In the genomic region with DNA sequence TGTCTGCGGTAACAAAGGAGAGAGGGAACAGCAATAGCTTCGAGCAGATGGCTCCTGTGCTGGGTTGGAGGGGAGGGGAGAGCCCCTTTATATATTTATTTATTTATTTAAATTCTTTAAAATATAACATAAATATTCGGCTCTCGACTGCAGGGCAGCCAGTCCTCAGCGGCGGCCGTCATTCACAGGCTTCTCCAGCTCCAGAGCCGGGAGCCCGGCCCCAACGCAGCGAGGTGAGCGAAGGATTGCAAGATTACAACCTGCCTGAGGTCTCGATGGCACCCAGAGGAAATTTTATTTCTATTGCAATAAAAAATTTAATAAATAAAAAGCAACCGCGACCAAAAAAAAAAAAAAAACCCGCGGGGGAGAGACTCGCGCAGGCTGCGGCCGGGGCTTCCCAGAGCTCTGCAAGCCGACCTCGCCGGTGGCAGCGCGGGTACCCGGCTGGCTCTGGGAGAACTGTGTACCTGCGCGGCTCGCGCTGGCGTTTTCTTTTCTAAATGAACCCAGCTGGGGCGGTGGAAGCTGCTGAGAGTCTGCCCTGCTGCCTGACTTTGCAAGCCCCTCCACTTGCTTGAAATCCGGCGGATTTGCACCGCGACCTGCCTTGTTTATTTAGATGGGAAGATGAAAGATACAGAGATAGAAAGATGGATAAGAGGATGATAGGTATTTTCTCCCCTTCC, we compare ENCODE assay signal across 8 mouse cellular contexts. TPM values are rescaled to one million over a fixed set of nuclear protein-coding genes. Genes with fewer than 3 reads are reported as not detected.
DNase-seq lines count a peak whose midpoint lies in the region; ATAC-seq and TF ChIP-seq lines count a peak whose summit lies in the region.
"Had no signal": no experiment of that assay in that cellular context is flagged by ENCODE, and none has a peak within 500 bp of the region (broad histone marks: within the 10 kb centered on the region; RNA-seq: fewer than 3 reads in every experiment).

No protein-coding gene starts in this region.

- H3K27me3 ChIP-seq in lung, postnatal 0 days (replicated peaks; ENCODE audit: insufficient read depth, low read length): peaks cover 46% of the 10 kb centered on the region
- no peaks in the 10 kb centered on the region for H3K27me3 ChIP-seq in forebrain, embryonic 13.5 days
- H3K27me3 ChIP-seq in midbrain, embryonic 11.5 days (ENCODE audit: control insufficient read depth, insufficient read depth, low read length): peaks cover 7% of the 10 kb centered on the region

- no peaks in the 10 kb centered on the region for H3K9me3 ChIP-seq in lung, postnatal 0 days (ENCODE audit: low read length)
- no peaks in the 10 kb centered on the region for H3K9me3 ChIP-seq in forebrain, embryonic 13.5 days (replicated peaks)
- H3K9me3 ChIP-seq in midbrain, embryonic 11.5 days (ENCODE audit: control insufficient read depth, low read length): no peaks in the 10 kb centered on the region

- H3K36me3 ChIP-seq in lung, postnatal 0 days (ENCODE audit: insufficient read depth, low read length): no peaks in the 10 kb centered on the region
- H3K36me3 ChIP-seq in forebrain, embryonic 13.5 days (ENCODE audit: poor library complexity, severe bottlenecking): no peaks in the 10 kb centered on the region
- H3K36me3 ChIP-seq in midbrain, embryonic 11.5 days (ENCODE audit: control insufficient read depth, insufficient read depth, low read length): no peaks in the 10 kb centered on the region

- WGBS in lung, postnatal 0 days: 5% methylated on average over 36 of the region's 37 CpGs
- WGBS in forebrain, embryonic 13.5 days: 1% methylated on average over 37 of the region's 37 CpGs
- 4% methylated on average over 37 of the region's 37 CpGs for WGBS in midbrain, embryonic 11.5 days

- H3K4me1 ChIP-seq in lung, postnatal 0 days (ENCODE audit: insufficient read depth, low read depth, low read length): 0 out of 2 replicates have a peak, but pooled peaks cover 4% of the 10 kb centered on the region
- H3K4me1 ChIP-seq in forebrain, embryonic 13.5 days: peaks cover 71% of the 10 kb centered on the region
- peaks cover 22% of the 10 kb centered on the region for H3K4me1 ChIP-seq in midbrain, embryonic 11.5 days (ENCODE audit: control insufficient read depth, insufficient read depth, low read length)

- no peak for DNase-seq in lung, postnatal 0 days (ENCODE audit: low spot score)
- no peak for DNase-seq in lung, postnatal 10 days
- DNase-seq in midbrain, embryonic 11.5 days (ENCODE audit: low spot score, missing footprints): peak; percentile 93
- DNase-seq in thymus, postnatal 36 days: peak; percentile 73 to 78
- DNase-seq in cerebellum, adult 9-10 months: no peak
- no peak for DNase-seq in layer of hippocampus, postnatal 10 days (ENCODE audit: low spot score in 2 of 2)

- H3K9ac ChIP-seq in lung, postnatal 0 days (replicated peaks; ENCODE audit: low read depth): no peak overlapping the region
- peak overlapping the region; percentile 100 for H3K9ac ChIP-seq in forebrain, embryonic 13.5 days
- H3K9ac ChIP-seq in midbrain, embryonic 11.5 days (ENCODE audit: low read length): peak overlapping the region; percentile 97

- H3K4me3 ChIP-seq in lung, postnatal 0 days (ENCODE audit: low read depth, low read length): peak overlapping the region; percentile 54
- H3K4me3 ChIP-seq in forebrain, embryonic 13.5 days: peak overlapping the region; percentile 99
- peak overlapping the region; percentile 94 for H3K4me3 ChIP-seq in midbrain, embryonic 11.5 days (ENCODE audit: low read depth, low read length)
- H3K4me3 ChIP-seq: myocyte had no signal

- no peak overlapping the region for H3K27ac ChIP-seq in lung, postnatal 0 days (ENCODE audit: low read length)
- peak overlapping the region; percentile 99 for H3K27ac ChIP-seq in forebrain, embryonic 13.5 days
- H3K27ac ChIP-seq in midbrain, embryonic 11.5 days (ENCODE audit: low read depth, low read length): no peak overlapping the region

- no peak for ATAC-seq in lung, postnatal 0 days
- no peak for ATAC-seq in forebrain, embryonic 13.5 days
- ATAC-seq in midbrain, embryonic 11.5 days (ENCODE audit: low FRiP score): no peak

- H3K4me2 ChIP-seq in lung, postnatal 0 days (replicated peaks; ENCODE audit: low read depth, low read length): peak overlapping the region; percentile 99
- peak overlapping the region; percentile 79 for H3K4me2 ChIP-seq in forebrain, embryonic 13.5 days
- peak overlapping the region; percentile 79 for H3K4me2 ChIP-seq in midbrain, embryonic 11.5 days

- no peak for TF ChIP-seq CTCF in lung, postnatal 0 days (IDR thresholded peaks at IDR 0.05)

- TF ChIP-seq EP300 in lung, postnatal 0 days (IDR thresholded peaks at IDR 0.05): no peak

RNA-seq across cellular contexts. Expression of a gene that starts 1.6 kb away (rescaled TPM):
- 0.44 and 0.46 TPM in 2 replicates for polyA plus RNA-seq in lung, postnatal 0 days (2015; fragmentation: Nextera tagmentation; extraction: Ambion mirVana)
- 53.5 and 61.1 TPM in 2 replicates for polyA plus RNA-seq in forebrain, embryonic 13.5 days (2015; fragmentation: Nextera tagmentation; extraction: Ambion mirVana)
- 4.5 and 6.3 TPM in 2 replicates for polyA plus RNA-seq in midbrain, embryonic 11.5 days (2014; fragmentation: Nextera tagmentation; extraction: Ambion mirVana)
- total RNA-seq in layer of hippocampus, postnatal 10 days (2021): 100 to 1,000 TPM; 118 to 127 TPM
- polyA plus RNA-seq: myocyte had no signal

Comparison
In these comparisons a context has a peak if more than half of its experiments do, and no peak if none do; other contexts are left out.
1. DNase-seq: peak in midbrain, embryonic 11.5 days (single experiment) and thymus, postnatal 36 days (2 of 2); none in lung, postnatal 0 days (single experiment), lung, postnatal 10 days (single experiment), cerebellum, adult 9-10 months (single experiment) and layer of hippocampus, postnatal 10 days (0 of 2).
2. Peak in every context shown above with its lines, with median percentiles within 50 percentile points of each other: H3K4me2 ChIP-seq and H3K4me3 ChIP-seq.